8 mouse cellular contexts compared by ENCODE assay signal in the genomic region with DNA sequence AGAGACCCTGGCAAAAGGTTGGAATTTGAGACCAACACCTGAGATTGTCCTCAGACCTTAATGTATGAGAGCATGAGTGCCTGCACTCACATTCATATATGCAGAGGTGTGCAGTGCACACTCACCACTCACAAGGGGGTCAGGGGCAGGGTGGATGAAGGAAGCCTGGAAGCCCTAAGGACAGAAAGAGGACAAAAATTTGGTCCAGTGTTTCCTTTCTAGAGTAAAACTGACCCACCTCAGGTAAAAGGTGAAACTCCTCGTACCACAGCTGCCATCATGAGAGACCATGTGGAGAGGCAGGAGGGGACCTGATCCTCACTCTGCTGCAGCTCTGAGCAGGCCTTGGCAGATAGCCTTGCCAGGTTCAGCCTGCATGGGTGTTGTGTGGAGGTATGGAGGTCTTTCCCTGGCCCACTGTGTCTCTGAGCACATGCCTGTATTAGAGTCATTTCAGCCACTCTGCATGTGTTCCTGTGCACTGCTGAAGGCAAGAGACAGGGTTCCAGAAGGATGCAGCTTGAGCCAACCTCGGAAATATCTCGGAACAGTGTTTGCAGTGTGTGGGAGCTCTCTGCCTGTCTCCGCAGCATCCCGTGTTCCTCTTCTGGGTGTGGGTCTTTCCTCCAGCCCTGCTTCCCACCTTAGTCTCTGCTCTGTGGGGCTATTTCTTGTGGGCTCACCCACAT. TPM values are rescaled to one million over a fixed set of nuclear protein-coding genes. Genes with fewer than 3 reads are reported as not detected.
DNase-seq lines count a peak whose midpoint lies in the region; ATAC-seq and TF ChIP-seq lines count a peak whose summit lies in the region.

No protein-coding gene starts in this region.

- H3K36me3 ChIP-seq in megakaryocyte, embryonic 14.5 days (replicated peaks; ENCODE audit: low read length) = peaks cover 30% of the 10 kb centered on the region
- peaks cover 9% of the 10 kb centered on the region for H3K36me3 ChIP-seq in limb, embryonic 14.5 days (ENCODE audit: control insufficient read depth, insufficient read depth, low read length)
- peaks cover 8% of the 10 kb centered on the region; the same call in 1 of the 2 replicates for H3K36me3 ChIP-seq in stomach, embryonic 15.5 days

- peak overlapping the region; percentile 74 for H3K4me3 ChIP-seq in megakaryocyte, embryonic 14.5 days (replicated peaks)
- H3K4me3 ChIP-seq in limb, embryonic 14.5 days (replicated peaks; ENCODE audit: low read length) = peak overlapping the region; percentile 68; the same call in 1 of the 2 replicates
- H3K4me3 ChIP-seq in stomach, embryonic 15.5 days (replicated peaks) = peak overlapping the region; percentile 60; the same call in 1 of the 2 replicates

- DNase-seq in cerebellum, postnatal 14 days = peak; percentile 41 to 43
- no peak for DNase-seq in cerebellum, adult 11 months
- DNase-seq in limb, embryonic 14.5 days (ENCODE audit: low spot score) = no peak
- DNase-seq in layer of hippocampus, postnatal 25 days (ENCODE audit: extremely low spot score in 1 of 2, low spot score in 1 of 2) = no peak

- peaks cover 13% of the 10 kb centered on the region for H3K9me3 ChIP-seq in megakaryocyte, embryonic 14.5 days
- no peaks in the 10 kb centered on the region for H3K9me3 ChIP-seq in limb, embryonic 14.5 days (ENCODE audit: control insufficient read depth, low read length)
- H3K9me3 ChIP-seq in stomach, embryonic 15.5 days = no peaks in the 10 kb centered on the region

- peaks cover 15% of the 10 kb centered on the region for H3K27me3 ChIP-seq in megakaryocyte, embryonic 14.5 days (replicated peaks)
- 0 out of 2 replicates have a peak, but pooled peaks cover 4% of the 10 kb centered on the region for H3K27me3 ChIP-seq in limb, embryonic 14.5 days (ENCODE audit: control insufficient read depth, insufficient read depth, low read length)
- H3K27me3 ChIP-seq in stomach, embryonic 15.5 days (replicated peaks) = peaks cover 8% of the 10 kb centered on the region; the same call in 1 of the 2 replicates

- H3K27ac ChIP-seq in limb, embryonic 14.5 days (replicated peaks; ENCODE audit: low read depth, low read length) = no peak overlapping the region
- no peak overlapping the region for H3K27ac ChIP-seq in stomach, embryonic 15.5 days

- TF ChIP-seq POLR2A in limb, embryonic 14.5 days (IDR thresholded peaks at IDR 0.05; ENCODE audit: borderline replicate concordance, extremely low read depth, insufficient read depth, insufficient read length) = no peak

- WGBS in limb, embryonic 14.5 days = 88% methylated on average over 5 of the region's 5 CpGs
- 75% methylated on average over 5 of the region's 5 CpGs for WGBS in stomach, embryonic 15.5 days

- H3K9ac ChIP-seq in limb, embryonic 14.5 days (ENCODE audit: low read depth, low read length, severe bottlenecking) = no peak overlapping the region
- no peak overlapping the region for H3K9ac ChIP-seq in stomach, embryonic 15.5 days

- H3K4me2 ChIP-seq in limb, embryonic 14.5 days (replicated peaks; ENCODE audit: low read depth, low read length, severe bottlenecking) = peak overlapping the region; percentile 75
- H3K4me2 ChIP-seq in stomach, embryonic 15.5 days = peak overlapping the region; percentile 95

- H3K4me1 ChIP-seq in megakaryocyte, embryonic 14.5 days = peaks cover 61% of the 10 kb centered on the region
- H3K4me1 ChIP-seq in limb, embryonic 14.5 days (ENCODE audit: control insufficient read depth, insufficient read depth, low read length) = peaks cover 20% of the 10 kb centered on the region; the same call in 1 of the 2 replicates
- H3K4me1 ChIP-seq in stomach, embryonic 15.5 days = peaks cover 27% of the 10 kb centered on the region

- ATAC-seq in megakaryocyte, adult 5-6 weeks (ENCODE audit: poor library complexity, severe bottlenecking) = no peak
- no peak for ATAC-seq in limb, embryonic 14.5 days (ENCODE audit: low FRiP score, low read depth)
- ATAC-seq in stomach, embryonic 15.5 days (ENCODE audit: insufficient read depth, low FRiP score, low read depth) = no peak
- no peak for ATAC-seq in inflammation-experienced regulatory T-cells, adult 6 months

RNA-seq across cellular contexts. Expression of a gene that starts 2.9 kb away (rescaled TPM):
- polyA plus RNA-seq in megakaryocyte, embryonic 14.5 days (2012; ENCODE audit: insufficient read depth, low replicate concordance) = 16.9 TPM in 1 of 2 replicates, not detected in the other
- total RNA-seq in megakaryocyte, adult 5-6 weeks (2015) = 20.6 and 24.9 TPM in 2 replicates
- 267 and 273 TPM in 2 replicates for total RNA-seq in megakaryocyte, adult 5-6 weeks (2017)
- 28.2 and 33.2 TPM in 2 replicates for polyA plus RNA-seq in limb, embryonic 14.5 days (2012; rRNA removed)
- 25.4 and 26.0 TPM in 2 replicates for polyA plus RNA-seq in limb, embryonic 14.5 days (2014; fragmentation: Nextera tagmentation; extraction: Ambion mirVana)
- 29.6 and 32.2 TPM in 2 replicates for polyA plus RNA-seq in stomach, embryonic 15.5 days (2015; fragmentation: Nextera tagmentation; extraction: Ambion mirVana)
- 10 to 100 TPM; 66.0 to 73.9 TPM for total RNA-seq in layer of hippocampus, postnatal 25 days (2021)
- 1 to 10 TPM; 3.1 to 5.0 (median 4.2) TPM for polyA plus RNA-seq in inflammation-experienced regulatory T-cells, adult 6 months (2017; shearing (Covaris generic))

RNA-seq across cellular contexts. Expression of a gene that starts 2.9 kb away (rescaled TPM):
- polyA plus RNA-seq in megakaryocyte, embryonic 14.5 days (2012; ENCODE audit: insufficient read depth, low replicate concordance) = 11.3 and 13.8 TPM in 2 replicates
- total RNA-seq in megakaryocyte, adult 5-6 weeks (2015) = not detected in 2 replicates
- 0.07 TPM in 1 of 2 replicates, not detected in the other for total RNA-seq in megakaryocyte, adult 5-6 weeks (2017)
- polyA plus RNA-seq in limb, embryonic 14.5 days (2012; rRNA removed) = 0.87 and 1.3 TPM in 2 replicates
- polyA plus RNA-seq in limb, embryonic 14.5 days (2014; fragmentation: Nextera tagmentation; extraction: Ambion mirVana) = 1.2 and 1.3 TPM in 2 replicates
- 0.19 and 0.28 TPM in 2 replicates for polyA plus RNA-seq in stomach, embryonic 15.5 days (2015; fragmentation: Nextera tagmentation; extraction: Ambion mirVana)
- total RNA-seq in layer of hippocampus, postnatal 25 days (2021) = 1 to 10 TPM; 5.3 to 5.5 TPM
- polyA plus RNA-seq in inflammation-experienced regulatory T-cells, adult 6 months (2017; shearing (Covaris generic)) = under 1 TPM in 2 of 3 experiments, not detected in 1; 0.14 to 0.40 TPM

RNA-seq across cellular contexts. Expression of a gene that starts 8.7 kb away (rescaled TPM):
- polyA plus RNA-seq in megakaryocyte, embryonic 14.5 days (2012; ENCODE audit: insufficient read depth, low replicate concordance) = 5.3 and 6.7 TPM in 2 replicates
- 4.6 and 6.9 TPM in 2 replicates for total RNA-seq in megakaryocyte, adult 5-6 weeks (2015)
- total RNA-seq in megakaryocyte, adult 5-6 weeks (2017) = 5.4 and 10.9 TPM in 2 replicates
- polyA plus RNA-seq in limb, embryonic 14.5 days (2012; rRNA removed) = 81.5 and 90.3 TPM in 2 replicates
- 14.6 and 19.3 TPM in 2 replicates for polyA plus RNA-seq in limb, embryonic 14.5 days (2014; fragmentation: Nextera tagmentation; extraction: Ambion mirVana)
- 42.0 and 45.8 TPM in 2 replicates for polyA plus RNA-seq in stomach, embryonic 15.5 days (2015; fragmentation: Nextera tagmentation; extraction: Ambion mirVana)
- total RNA-seq in layer of hippocampus, postnatal 25 days (2021) = 100 to 1,000 TPM in 1 of 2 experiments, 10 to 100 TPM in 1; 99.0 to 107 TPM
- 1 to 10 TPM; 2.9 to 5.2 (median 4.3) TPM for polyA plus RNA-seq in inflammation-experienced regulatory T-cells, adult 6 months (2017; shearing (Covaris generic))

RNA-seq across cellular contexts. Expression of a gene that starts 18.7 kb away (rescaled TPM):
- polyA plus RNA-seq in megakaryocyte, embryonic 14.5 days (2012; ENCODE audit: insufficient read depth, low replicate concordance) = 271 and 450 TPM in 2 replicates
- total RNA-seq in megakaryocyte, adult 5-6 weeks (2015) = 42.6 and 42.9 TPM in 2 replicates
- 49.7 and 61.7 TPM in 2 replicates for total RNA-seq in megakaryocyte, adult 5-6 weeks (2017)
- polyA plus RNA-seq in limb, embryonic 14.5 days (2012; rRNA removed) = 248 and 327 TPM in 2 replicates
- polyA plus RNA-seq in limb, embryonic 14.5 days (2014; fragmentation: Nextera tagmentation; extraction: Ambion mirVana) = 284 and 312 TPM in 2 replicates
- polyA plus RNA-seq in stomach, embryonic 15.5 days (2015; fragmentation: Nextera tagmentation; extraction: Ambion mirVana) = 229 and 235 TPM in 2 replicates
- total RNA-seq in layer of hippocampus, postnatal 25 days (2021) = 100 to 1,000 TPM; 505 to 581 TPM
- 10 to 100 TPM; 12.8 to 24.5 (median 15.7) TPM for polyA plus RNA-seq in inflammation-experienced regulatory T-cells, adult 6 months (2017; shearing (Covaris generic))

RNA-seq across cellular contexts. Expression of a gene that starts 20.5 kb away (rescaled TPM):
- polyA plus RNA-seq in megakaryocyte, embryonic 14.5 days (2012; ENCODE audit: insufficient read depth, low replicate concordance) = 12.8 and 20.1 TPM in 2 replicates
- total RNA-seq in megakaryocyte, adult 5-6 weeks (2015) = 22.2 and 26.7 TPM in 2 replicates
- total RNA-seq in megakaryocyte, adult 5-6 weeks (2017) = 30.0 and 33.2 TPM in 2 replicates
- 29.7 and 34.2 TPM in 2 replicates for polyA plus RNA-seq in limb, embryonic 14.5 days (2012; rRNA removed)
- polyA plus RNA-seq in limb, embryonic 14.5 days (2014; fragmentation: Nextera tagmentation; extraction: Ambion mirVana) = 21.4 and 21.5 TPM in 2 replicates
- polyA plus RNA-seq in stomach, embryonic 15.5 days (2015; fragmentation: Nextera tagmentation; extraction: Ambion mirVana) = 17.9 and 19.1 TPM in 2 replicates
- total RNA-seq in layer of hippocampus, postnatal 25 days (2021) = 10 to 100 TPM; 26.2 to 29.7 TPM
- polyA plus RNA-seq in inflammation-experienced regulatory T-cells, adult 6 months (2017; shearing (Covaris generic)) = 10 to 100 TPM; 18.8 to 24.0 (median 20.3) TPM

Comparison
In these comparisons a context has a peak if more than half of its experiments do, and no peak if none do; other contexts are left out.
1. DNase-seq: peak in cerebellum, postnatal 14 days (2 of 2); none in cerebellum, adult 11 months (single experiment), limb, embryonic 14.5 days (single experiment) and layer of hippocampus, postnatal 25 days (0 of 2).
2. Peak in every context shown above with its lines, with median percentiles within 50 percentile points of each other: H3K4me3 ChIP-seq.